Mouse (Mus musculus) liver, adult 2 months (tissue): ENCODE measurements around the gene Aldh1a1. TPM values are rescaled to one million over a fixed set of nuclear protein-coding genes. Genes with fewer than 3 reads are reported as not detected.
A peak's percentile ranks its signal among the peaks of the same experiment; 100 is the strongest.

ENCODE experiments used
- DNase-seq: peaks from one replicate; pipeline ENCODE4 v3.0.0-alpha.2; 2011; ENCODE audit warnings: low read depth, low spot score; ENCODE audit errors: extremely low read depth
- H3K27ac ChIP-seq: fragments of 200-500 bp; replicated peaks from 2 replicates; pipeline ENCODE4 v1.5.1; 2012; ENCODE audit warnings: low read depth, mild to moderate bottlenecking, control low read depth, inconsistent platforms, low read length; ENCODE audit not compliant: insufficient read depth
- H3K27me3 ChIP-seq: fragments of 200-500 bp; 2 replicates; pipeline ENCODE4 v1.6.1; 2012; ENCODE audit warnings: mild to moderate bottlenecking, moderate library complexity, low read length, inconsistent platforms; ENCODE audit not compliant: control insufficient read depth, insufficient read depth
- H3K36me3 ChIP-seq: fragments of 200-500 bp; 2 replicates; pipeline ENCODE4 v1.6.1; 2012; ENCODE audit warnings: low read length, inconsistent platforms; ENCODE audit not compliant: control insufficient read depth, insufficient read depth
- H3K4me1 ChIP-seq: fragments of 200-500 bp; 2 replicates; pipeline ENCODE4 v1.6.1; 2011; ENCODE audit warnings: low read length; ENCODE audit not compliant: control insufficient read depth, insufficient read depth
- H3K4me3 ChIP-seq: fragments of 200-500 bp; 2 replicates; pipeline ENCODE4 v1.5.1; 2011; ENCODE audit warnings: low read depth, mild to moderate bottlenecking, control low read depth, low read length, moderate library complexity; ENCODE audit not compliant: insufficient read depth
- H3K79me2 ChIP-seq: fragments of 200-500 bp; 2 replicates; pipeline ENCODE4 v1.6.1; 2012; ENCODE audit warnings: inconsistent platforms, mild to moderate bottlenecking, low read length, moderate library complexity; ENCODE audit not compliant: control insufficient read depth, insufficient read depth
- H3K9ac ChIP-seq: fragments of 200-500 bp; 2 replicates; pipeline ENCODE4 v1.6.1; 2012; ENCODE audit warnings: low read depth, mild to moderate bottlenecking, control low read depth, inconsistent platforms, low read length
- CTCF ChIP-seq: fragments of 200-500 bp; IDR thresholded peaks from 2 replicates; pipeline ENCODE4 v1.5.1; 2011; ENCODE audit warnings: low read depth, low read length, control low read depth
- POLR2A ChIP-seq: fragments of 200-500 bp; IDR thresholded peaks from 2 replicates; pipeline ENCODE4 v1.6.1; 2011; ENCODE audit warnings: low read length, control low read depth; ENCODE audit not compliant: insufficient read depth; ENCODE audit errors: extremely low read depth
- WGBS: fragments of 180-500 bp; shearing (Covaris S2); methylation state at CpG from one replicate; pipeline ENCODE4 v1.1.7; 2018; 5-methylcytosine and 5-hydroxymethylcytosine counted together
- polyA plus RNA-seq: library from polyadenylated mRNA; depleted of rRNA; stranded (reverse); fragments of >200 nt; gene quantifications from 2 replicates; pipeline ENCODE4 v1.2.3, GENCODE M21; 2012
- total RNA-seq: library from RNA; depleted of rRNA; stranded (reverse); fragments of >200 nt; gene quantifications from 2 replicates; pipeline ENCODE4 v1.2.3, GENCODE M21; 2014

The Aldh1a1 gene
- total and polyA plus RNA-seq, 2 experiments: 277 to 885 TPM

DNA sequence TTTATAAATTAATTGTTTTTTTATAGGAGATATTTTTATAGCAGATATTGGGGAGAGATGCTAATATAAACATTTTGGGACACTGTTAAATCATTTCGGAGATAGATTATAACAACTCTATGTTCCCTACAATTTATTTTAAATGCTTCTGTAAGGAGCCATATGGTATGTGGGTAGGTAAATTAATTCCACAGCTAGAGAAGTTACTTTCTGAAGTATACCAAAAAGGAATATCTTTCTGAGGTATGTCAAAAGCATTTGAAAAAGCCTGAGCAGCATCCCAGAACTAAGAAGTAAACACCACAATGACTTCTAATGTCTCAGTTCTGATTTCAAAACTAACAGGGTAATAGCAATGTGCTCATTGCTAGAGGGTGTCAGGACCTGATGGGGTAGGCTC, 49.4 kb downstream of the Aldh1a1 start:
- Histone ChIP-seq H3K4me3 (no peak overlapping the region), H3K36me3 (no peaks in the 10 kb centered on the region), H3K79me2 (no peaks in the 10 kb centered on the region), H3K4me1 (peaks cover 5% of the 10 kb centered on the region; the same call in 1 of the 2 replicates), H3K27me3 (no peaks in the 10 kb centered on the region), H3K9ac (no peak overlapping the region), H3K27ac (no peak overlapping the region)
- TF ChIP-seq POLR2A (no peak), CTCF (no peak)
- 92% methylated on average over 1 of the region's 1 CpGs for WGBS
- DNase-seq: no peak

GRCm38 (mm10) chr19:20543816-20544215, 51.3 kb downstream of the Aldh1a1 start:
- no peak for DNase-seq
- Histone ChIP-seq H3K27me3 (no peaks in the 10 kb centered on the region), H3K4me3 (no peak overlapping the region), H3K36me3 (no peaks in the 10 kb centered on the region), H3K79me2 (no peaks in the 10 kb centered on the region), H3K27ac (no peak overlapping the region), H3K9ac (no peak overlapping the region), H3K4me1 (peaks cover 5% of the 10 kb centered on the region; the same call in 1 of the 2 replicates)
- TF ChIP-seq CTCF: no peak
- no peak for TF ChIP-seq POLR2A
- 86% methylated on average over 1 of the region's 1 CpGs for WGBS

DNA sequence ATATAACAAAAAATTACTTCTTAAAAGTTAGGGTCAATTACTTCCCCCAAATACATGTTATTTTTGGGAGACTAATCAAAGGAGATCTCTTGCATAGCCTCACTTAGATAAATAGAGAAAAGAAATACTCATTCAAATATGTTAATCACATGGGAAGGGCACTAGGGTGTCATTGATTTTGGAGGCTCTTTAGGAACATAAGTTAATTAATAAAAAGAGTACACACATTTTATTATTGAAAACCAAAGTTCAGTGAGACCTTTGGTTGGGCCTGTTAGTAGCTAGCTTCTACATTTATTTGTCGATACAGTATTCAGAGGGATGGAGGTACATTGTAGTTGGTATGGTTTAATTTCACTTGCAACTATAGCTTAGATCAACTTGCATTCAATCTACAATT, 52.4 kb downstream of the Aldh1a1 start:
- peaks cover 5% of the 10 kb centered on the region; the same call in 1 of the 2 replicates for H3K4me1 ChIP-seq
- DNase-seq: peak; percentile 96
- no peak overlapping the region for H3K4me3 ChIP-seq
- H3K79me2 ChIP-seq: no peaks in the 10 kb centered on the region
- H3K36me3 ChIP-seq: no peaks in the 10 kb centered on the region
- H3K27ac ChIP-seq: no peak overlapping the region
- no peak overlapping the region for H3K9ac ChIP-seq
- H3K27me3 ChIP-seq: no peaks in the 10 kb centered on the region
- TF ChIP-seq POLR2A (no peak), CTCF (no peak)
- WGBS: 29% methylated on average over 1 of the region's 1 CpGs

DNA sequence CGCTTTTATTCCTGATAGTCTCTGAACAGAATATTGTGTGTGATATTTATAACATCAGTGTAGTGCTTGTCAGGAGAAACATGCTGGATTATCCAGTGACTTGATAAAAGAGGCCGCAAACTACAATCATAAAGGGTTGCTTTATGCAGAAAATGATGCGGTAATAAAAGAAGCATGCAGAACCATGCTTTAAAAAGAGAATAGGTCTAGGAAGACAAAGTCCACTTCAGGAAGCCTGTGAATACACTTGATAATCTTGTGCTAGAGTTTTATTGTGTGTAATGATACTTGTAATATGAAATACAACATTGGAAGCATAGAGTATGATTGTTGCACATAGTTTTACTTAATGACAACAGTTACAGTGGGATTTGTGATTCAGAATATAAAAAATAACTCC, 54.5 kb downstream of the Aldh1a1 start:
- peaks cover 5% of the 10 kb centered on the region for H3K4me1 ChIP-seq
- no peak overlapping the region for H3K9ac ChIP-seq
- WGBS: 93% methylated on average over 3 of the region's 3 CpGs
- H3K36me3 ChIP-seq: no peaks in the 10 kb centered on the region
- no peak for TF ChIP-seq POLR2A
- no peak for TF ChIP-seq CTCF
- no peak overlapping the region for H3K27ac ChIP-seq
- no peak for DNase-seq
- no peaks in the 10 kb centered on the region for H3K27me3 ChIP-seq
- H3K4me3 ChIP-seq: no peak overlapping the region
- no peaks in the 10 kb centered on the region for H3K79me2 ChIP-seq

- no peak for DNase-seq
- H3K79me2 ChIP-seq: no peaks in the 10 kb centered on the region
- H3K27me3 ChIP-seq: no peaks in the 10 kb centered on the region
- no peak for TF ChIP-seq POLR2A
- no peak for TF ChIP-seq CTCF
- H3K4me3 ChIP-seq: no peak overlapping the region
- H3K4me1 ChIP-seq: peaks cover 9% of the 10 kb centered on the region
- WGBS: 100% methylated on average over 1 of the region's 1 CpGs
- H3K27ac ChIP-seq: no peak overlapping the region
- H3K36me3 ChIP-seq: no peaks in the 10 kb centered on the region
- no peak overlapping the region for H3K9ac ChIP-seq
Measured at GRCm38 (mm10) chr19:20549409-20549808, 56.9 kb downstream of the Aldh1a1 start.

- Histone ChIP-seq H3K4me3 (no peak overlapping the region), H3K9ac (no peak overlapping the region), H3K79me2 (no peaks in the 10 kb centered on the region), H3K4me1 (peaks cover 6% of the 10 kb centered on the region), H3K36me3 (no peaks in the 10 kb centered on the region), H3K27me3 (no peaks in the 10 kb centered on the region), H3K27ac (no peak overlapping the region; the same call in 1 of the 2 replicates)
- 11% methylated on average over 1 of the region's 1 CpGs for WGBS
- TF ChIP-seq CTCF: no peak
- no peak for TF ChIP-seq POLR2A
- DNase-seq: peak; percentile 96
Measured at GRCm38 (mm10) chr19:20555365-20555764, 62.9 kb downstream of the Aldh1a1 start.
